Comparison of ENCODE assay signal across 15 mouse cellular contexts in genomic region chr4:145004176-145004575, GRCm38 (mm10).
DNase-seq lines count a peak whose midpoint lies in the region; ATAC-seq lines count a peak whose summit lies in the region.
"Had no signal": no experiment of that assay in that cellular context is flagged by ENCODE, and none has a peak within 500 bp of the region (broad histone marks: within the 10 kb centered on the region; RNA-seq: fewer than 3 reads in every experiment).

No protein-coding gene starts in this region.

- WGBS in kidney, embryonic 15.5 days: 72% methylated on average over 6 of the region's 6 CpGs

- H3K4me2 ChIP-seq in kidney, embryonic 15.5 days: no peak overlapping the region
- H3K4me2 ChIP-seq: hindbrain, embryonic 15.5 days; limb, embryonic 15.5 days; lung, embryonic 15.5 days had no signal

- H3K4me3 ChIP-seq in kidney, embryonic 15.5 days (replicated peaks): no peak overlapping the region
- H3K4me3 ChIP-seq: hindbrain, embryonic 15.5 days; limb, embryonic 15.5 days; lung, embryonic 15.5 days had no signal

- H3K9me3 ChIP-seq in kidney, embryonic 15.5 days (replicated peaks): no peaks in the 10 kb centered on the region
- H3K9me3 ChIP-seq: hindbrain, embryonic 15.5 days; limb, embryonic 15.5 days; lung, embryonic 15.5 days had no signal

- intact Hi-C loops in gastrocnemius, postnatal 36 days (cut with DNase I): no loop called here
- intact Hi-C loops in left cerebral cortex, postnatal 14 days (cut with DNase I): no loop called here

- ATAC-seq in kidney, embryonic 15.5 days (replicated peaks; ENCODE audit: low FRiP score): no peak

- no peak overlapping the region for H3K27ac ChIP-seq in kidney, embryonic 15.5 days
- H3K27ac ChIP-seq: hindbrain, embryonic 15.5 days; limb, embryonic 15.5 days; lung, embryonic 15.5 days; stomach, postnatal 0 days had no signal

- H3K36me3 ChIP-seq in kidney, embryonic 15.5 days: 0 out of 2 replicates have a peak, but pooled peaks cover 3% of the 10 kb centered on the region
- H3K36me3 ChIP-seq: hindbrain, embryonic 15.5 days; limb, embryonic 15.5 days; lung, embryonic 15.5 days had no signal

- no peak overlapping the region for H3K9ac ChIP-seq in kidney, embryonic 15.5 days
- H3K9ac ChIP-seq: hindbrain, embryonic 15.5 days; limb, embryonic 15.5 days; lung, embryonic 15.5 days had no signal

- peak; percentile 56 for DNase-seq in gastrocnemius, adult 18-20 months (ENCODE audit: low spot score)
- no peak for DNase-seq in gastrocnemius, postnatal 36 days
- DNase-seq in kidney, adult 18-20 months: peak; percentile 25
- peak; percentile 62 for DNase-seq in adipocyte (ENCODE audit: low spot score)
- DNase-seq in cerebellum, postnatal 14 days: peak; percentile 61 to 73
- DNase-seq in layer of hippocampus, adult 8-10 months (ENCODE audit: low spot score in 2 of 2): no peak
- no peak for DNase-seq in left cerebral cortex, postnatal 14 days (ENCODE audit: low spot score in 2 of 2)
- DNase-seq: adrenal gland, adult 8-10 months; kidney, postnatal 14 days; thymus, postnatal 25 days had no signal

- no peaks in the 10 kb centered on the region for H3K27me3 ChIP-seq in kidney, embryonic 15.5 days
- H3K27me3 ChIP-seq: hindbrain, embryonic 15.5 days; limb, embryonic 15.5 days; lung, embryonic 15.5 days had no signal

- peaks cover 28% of the 10 kb centered on the region for H3K4me1 ChIP-seq in kidney, embryonic 15.5 days

Comparison
In these comparisons a context has a peak if more than half of its experiments do, and no peak if none do; other contexts are left out.
1. DNase-seq: peak in gastrocnemius, adult 18-20 months (single experiment), kidney, adult 18-20 months (single experiment), adipocyte (single experiment) and cerebellum, postnatal 14 days (2 of 2); none in gastrocnemius, postnatal 36 days (0 of 2), layer of hippocampus, adult 8-10 months (0 of 2) and left cerebral cortex, postnatal 14 days (0 of 2).